Mouse (Mus musculus): Measurements from ENCODE around the gene Commd8. TPM values are rescaled to one million over a fixed set of nuclear protein-coding genes. Genes with fewer than 3 reads are reported as not detected.
A peak's percentile ranks its signal among the peaks of the same experiment; 100 is the strongest.

The Commd8 gene
- total RNA-seq, 1 experiment = 52.2 TPM

DNA sequence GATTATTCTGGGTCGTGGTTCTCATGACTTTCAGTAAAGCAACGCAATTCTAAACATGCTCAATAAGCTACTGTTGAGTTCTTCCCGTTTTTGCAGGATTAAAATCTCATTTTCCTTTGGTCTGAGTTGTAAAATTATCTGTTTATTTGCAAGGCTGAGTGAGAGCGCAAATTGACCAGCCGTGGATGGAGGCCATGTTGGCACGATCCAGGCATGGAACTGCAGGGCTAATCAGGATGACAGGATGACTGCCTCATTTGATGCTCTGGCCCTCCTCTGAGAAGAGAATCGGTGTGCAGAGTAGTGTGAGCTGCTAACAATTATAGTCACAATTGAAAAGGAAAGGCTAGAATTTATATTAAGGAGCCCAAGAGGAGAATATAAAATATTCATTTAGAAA lies 29.7 kb downstream of the Commd8 start:
- Histone ChIP-seq H3K9me3 (ENCODE audit: control insufficient read depth, insufficient read depth, low read depth, low read length) (no peaks in the 10 kb centered on the region), H3K4me3 (ENCODE audit: insufficient read depth in 1 of 2, low read depth in 1 of 2, low read length in 2 of 2, poor library complexity in 1 of 2, severe bottlenecking in 1 of 2) (no peak overlapping the region), H3K9ac (ENCODE audit: insufficient read depth, low read depth, low read length, poor library complexity, severe bottlenecking) (no peak overlapping the region), H3K27ac (ENCODE audit: insufficient read depth, low read depth, low read length, poor library complexity, severe bottlenecking) (no peak overlapping the region), H3K36me3 (ENCODE audit: control insufficient read depth, insufficient read depth, low read length, poor library complexity, severe bottlenecking) (no peaks in the 10 kb centered on the region), H3K4me1 (ENCODE audit: control insufficient read depth in 2 of 2, insufficient read depth in 2 of 2, low read length in 2 of 2, poor library complexity in 1 of 2) (peaks cover 0 to 3% of the 10 kb centered on the region in 2 experiments; a peak in 2 of 4 replicates)
- no peak for TF ChIP-seq MAFK (IDR thresholded peaks at IDR 0.05; ENCODE audit: insufficient read depth, low read depth, low read length)
- no peak for TF ChIP-seq CHD2 (IDR thresholded peaks at IDR 0.05; ENCODE audit: low read depth, low read length)
- TF ChIP-seq ZNF384 (IDR thresholded peaks at IDR 0.05; ENCODE audit: low read depth, low read length) = no peak
- TF ChIP-seq ZC3H11A (IDR thresholded peaks at IDR 0.05; ENCODE audit: borderline replicate concordance, low read depth, low read length) = no peak
- TF ChIP-seq HCFC1 (IDR thresholded peaks at IDR 0.05; ENCODE audit: borderline replicate concordance, insufficient read depth, low read length) = no peak
- DNase-seq (ENCODE audit: low read depth, low spot score) = no peak
- in situ Hi-C loops (cut with MboI; ENCODE audit: low sequenced_read_pairs in 2 of 2, unreplicated experiment in 2 of 2) = no loop called here

DNA sequence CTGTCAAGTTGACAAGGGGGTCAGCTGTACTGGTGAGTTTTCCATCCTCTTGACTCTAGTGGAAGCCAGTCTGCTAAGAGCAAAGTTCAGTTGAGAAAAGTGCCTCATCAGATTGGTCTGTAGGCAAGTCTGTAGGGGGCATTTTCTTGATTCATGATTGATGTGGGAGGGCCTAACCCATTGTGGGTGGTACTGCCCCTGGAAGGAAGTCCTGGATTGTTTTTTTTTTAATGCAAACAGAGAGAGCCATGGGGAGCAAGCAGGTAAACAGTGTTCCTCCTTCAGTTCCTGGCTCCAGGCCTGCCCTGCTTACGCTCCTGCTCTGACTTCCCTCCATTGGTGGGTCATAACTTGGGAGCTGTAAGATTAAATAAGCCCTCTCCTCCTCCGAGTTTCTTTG lies 34.1 kb downstream of the Commd8 start:
- in situ Hi-C loops (cut with MboI; ENCODE audit: low sequenced_read_pairs in 2 of 2, unreplicated experiment in 2 of 2) = no loop called here
- Histone ChIP-seq H3K4me3 (ENCODE audit: insufficient read depth in 1 of 2, low read depth in 1 of 2, low read length in 2 of 2, poor library complexity in 1 of 2, severe bottlenecking in 1 of 2) (no peak overlapping the region), H3K9ac (ENCODE audit: insufficient read depth, low read depth, low read length, poor library complexity, severe bottlenecking) (no peak overlapping the region), H3K36me3 (ENCODE audit: control insufficient read depth, insufficient read depth, low read length, poor library complexity, severe bottlenecking) (no peaks in the 10 kb centered on the region), H3K27ac (ENCODE audit: insufficient read depth, low read depth, low read length, poor library complexity, severe bottlenecking) (no peak overlapping the region), H3K9me3 (ENCODE audit: control insufficient read depth, insufficient read depth, low read depth, low read length) (no peaks in the 10 kb centered on the region), H3K4me1 (ENCODE audit: control insufficient read depth in 2 of 2, insufficient read depth in 2 of 2, low read length in 2 of 2, poor library complexity in 1 of 2) (peaks cover 0 to 3% of the 10 kb centered on the region in 2 experiments; a peak in 2 of 4 replicates)
- peak; percentile 27 for DNase-seq (ENCODE audit: low read depth, low spot score)
- 0 out of 2 replicates have a peak, but pooled peaks have one; percentile 34 for TF ChIP-seq ZNF384 (IDR thresholded peaks at IDR 0.05; ENCODE audit: low read depth, low read length)
- TF ChIP-seq ZC3H11A (IDR thresholded peaks at IDR 0.05; ENCODE audit: borderline replicate concordance, low read depth, low read length) = no peak
- TF ChIP-seq MAFK (IDR thresholded peaks at IDR 0.05; ENCODE audit: insufficient read depth, low read depth, low read length) = no peak

GRCm38 (mm10) chr5:72126681-72127080 lies 41.3 kb downstream of the Commd8 start:
- in situ Hi-C loops (cut with MboI; ENCODE audit: low sequenced_read_pairs in 2 of 2, unreplicated experiment in 2 of 2) = no loop called here
- no peak for DNase-seq (ENCODE audit: low read depth, low spot score)
- H3K36me3 ChIP-seq (ENCODE audit: control insufficient read depth, insufficient read depth, low read length, poor library complexity, severe bottlenecking) = no peaks in the 10 kb centered on the region

GRCm38 (mm10) chr5:72122414-72123037 lies 45.5 kb downstream of the Commd8 start:
- DNase-seq (ENCODE audit: low read depth, low spot score) = no peak
- TF ChIP-seq MAFK (IDR thresholded peaks at IDR 0.05; ENCODE audit: insufficient read depth, low read depth, low read length) = no peak
- no peak for TF ChIP-seq HCFC1 (IDR thresholded peaks at IDR 0.05; ENCODE audit: borderline replicate concordance, insufficient read depth, low read length)
- TF ChIP-seq CHD2 (IDR thresholded peaks at IDR 0.05; ENCODE audit: low read depth, low read length) = no peak
- no peak for TF ChIP-seq ZNF384 (IDR thresholded peaks at IDR 0.05; ENCODE audit: low read depth, low read length)
- no peak for TF ChIP-seq ZC3H11A (IDR thresholded peaks at IDR 0.05; ENCODE audit: borderline replicate concordance, low read depth, low read length)
- Histone ChIP-seq H3K27ac (ENCODE audit: insufficient read depth, low read depth, low read length, poor library complexity, severe bottlenecking) (no peak overlapping the region), H3K36me3 (ENCODE audit: control insufficient read depth, insufficient read depth, low read length, poor library complexity, severe bottlenecking) (no peaks in the 10 kb centered on the region), H3K4me3 (ENCODE audit: insufficient read depth in 1 of 2, low read depth in 1 of 2, low read length in 2 of 2, poor library complexity in 1 of 2, severe bottlenecking in 1 of 2) (no peak overlapping the region), H3K9ac (ENCODE audit: insufficient read depth, low read depth, low read length, poor library complexity, severe bottlenecking) (no peak overlapping the region), H3K4me1 (ENCODE audit: control insufficient read depth in 2 of 2, insufficient read depth in 2 of 2, low read length in 2 of 2, poor library complexity in 1 of 2) (no peaks in the 10 kb centered on the region), H3K9me3 (ENCODE audit: control insufficient read depth, insufficient read depth, low read depth, low read length) (no peaks in the 10 kb centered on the region)
- in situ Hi-C loops (cut with MboI; ENCODE audit: low sequenced_read_pairs in 2 of 2, unreplicated experiment in 2 of 2) = no loop called here

More at GRCm38 (mm10) chr5:72126681-72127080, 41.3 kb downstream of the Commd8 start:
- no peak overlapping the region for H3K4me3 ChIP-seq (ENCODE audit: insufficient read depth in 1 of 2, low read depth in 1 of 2, low read length in 2 of 2, poor library complexity in 1 of 2, severe bottlenecking in 1 of 2)
- TF ChIP-seq ZNF384 (IDR thresholded peaks at IDR 0.05; ENCODE audit: low read depth, low read length) (no peak), ZC3H11A (IDR thresholded peaks at IDR 0.05; ENCODE audit: borderline replicate concordance, low read depth, low read length) (no peak), MAFK (IDR thresholded peaks at IDR 0.05; ENCODE audit: insufficient read depth, low read depth, low read length) (no peak), HCFC1 (IDR thresholded peaks at IDR 0.05; ENCODE audit: borderline replicate concordance, insufficient read depth, low read length) (no peak), CHD2 (IDR thresholded peaks at IDR 0.05; ENCODE audit: low read depth, low read length) (no peak)
- no peaks in the 10 kb centered on the region for H3K9me3 ChIP-seq (ENCODE audit: control insufficient read depth, insufficient read depth, low read depth, low read length)
- H3K9ac ChIP-seq (ENCODE audit: insufficient read depth, low read depth, low read length, poor library complexity, severe bottlenecking) = no peak overlapping the region
- H3K27ac ChIP-seq (ENCODE audit: insufficient read depth, low read depth, low read length, poor library complexity, severe bottlenecking) = no peak overlapping the region
- H3K4me1 ChIP-seq (ENCODE audit: control insufficient read depth in 2 of 2, insufficient read depth in 2 of 2, low read length in 2 of 2, poor library complexity in 1 of 2) = no peaks in the 10 kb centered on the region

All from ES-E14 (cell line).